Mouse (Mus musculus) spleen, adult 2 months (tissue): ENCODE results near the gene Ficd.

Experiments
- CTCF ChIP-seq: fragments of 200-500 bp; IDR thresholded peaks from 2 replicates; pipeline ENCODE4 v1.5.1; 2011; ENCODE audit warnings: mild to moderate bottlenecking, inconsistent platforms; ENCODE audit not compliant: insufficient read depth, insufficient read length, insufficient replicate concordance; ENCODE audit errors: extremely low read depth
- POLR2A ChIP-seq: fragments of 200-500 bp; IDR thresholded peaks from 2 replicates; pipeline ENCODE4 v1.6.1; 2011; ENCODE audit warnings: low read depth, low read length, inconsistent platforms

DNA sequence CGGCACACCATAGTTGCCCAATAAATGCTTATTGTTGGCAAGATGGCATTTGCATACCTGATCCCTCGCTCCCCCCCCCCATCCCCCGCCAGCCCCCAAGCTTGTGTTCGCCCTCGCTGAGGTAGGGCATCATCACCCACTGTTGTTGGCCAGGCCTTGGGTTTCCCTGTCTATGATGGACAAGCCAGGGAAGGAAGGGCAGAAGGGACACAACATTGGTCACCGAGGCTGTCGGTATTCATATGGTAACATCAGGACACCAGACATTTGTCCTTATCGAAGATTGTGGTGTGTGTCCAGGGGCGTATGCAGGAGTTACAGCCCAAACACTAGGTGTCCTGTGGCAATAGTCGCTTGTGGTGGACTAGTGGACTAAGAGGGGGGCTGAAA is 505 bp downstream of the Ficd start:
- TF ChIP-seq CTCF (no peak), POLR2A (no peak)
